Mouse (Mus musculus) lung, adult 2 months (tissue): Measurements from ENCODE around the gene Rgs9.

Experiments
- CTCF ChIP-seq: fragments of 200-500 bp; IDR thresholded peaks from 2 replicates; pipeline ENCODE4 v1.5.1; 2011; ENCODE audit warnings: mild to moderate bottlenecking, low read length, control low read depth; ENCODE audit not compliant: insufficient read depth
- POLR2A ChIP-seq: fragments of 200-500 bp; IDR thresholded peaks from 2 replicates; pipeline ENCODE4 v1.6.1; 2011; ENCODE audit warnings: low read depth, mild to moderate bottlenecking, control low read depth, low read length, borderline replicate concordance; ENCODE audit errors: extremely low read depth

- TF ChIP-seq CTCF (no peak), POLR2A (peak; percentile 93; the same call in 1 of the 2 replicates)
Observed at GRCm38 (mm10) chr11:109311885-109312605, 14.1 kb upstream of the Rgs9 start.
